Mouse (Mus musculus): ENCODE measurements around the gene Bmp2k.

- TF ChIP-seq MYC (IDR thresholded peaks at IDR 0.05; ENCODE audit: low read depth, low read length): no peak
- TF ChIP-seq RAD21 (IDR thresholded peaks at IDR 0.05; ENCODE audit: low read depth, low read length): no peak
- TF ChIP-seq ETS1 (conservative IDR thresholded peaks at IDR 0.05; ENCODE audit: low read depth, low read length): no peak
- TF ChIP-seq CTCF (conservative IDR thresholded peaks at IDR 0.05 in 1 of 2, IDR thresholded peaks at IDR 0.05 in 1 of 2; ENCODE audit: low read depth in 2 of 2, low read length in 2 of 2): no peak
- TF ChIP-seq EP300 (IDR thresholded peaks at IDR 0.05; ENCODE audit: low read length): no peak
- TF ChIP-seq MXI1 (IDR thresholded peaks at IDR 0.05; ENCODE audit: low read depth, low read length): no peak
- TF ChIP-seq E2F4 (IDR thresholded peaks at IDR 0.05; ENCODE audit: insufficient replicate concordance, low read depth, low read length): no peak
- TF ChIP-seq MAZ (IDR thresholded peaks at IDR 0.05; ENCODE audit: low read depth, low read length): no peak
- TF ChIP-seq ELF1 (IDR thresholded peaks at IDR 0.05; ENCODE audit: low read depth, low read length): no peak
- TF ChIP-seq POLR2AphosphoS2 (IDR thresholded peaks at IDR 0.05; ENCODE audit: low read depth, low read length): no peak
- TF ChIP-seq MAFK (IDR thresholded peaks at IDR 0.05; ENCODE audit: insufficient replicate concordance, low read length): no peak
- TF ChIP-seq POLR2A (IDR thresholded peaks at IDR 0.05; ENCODE audit: low read depth, low read length): no peak
These were observed 5.4 kb downstream of the Bmp2k start for GRCm38 (mm10) chr5:97002937-97003336.

Data from CH12.LX (cell line).